In the genomic region with DNA sequence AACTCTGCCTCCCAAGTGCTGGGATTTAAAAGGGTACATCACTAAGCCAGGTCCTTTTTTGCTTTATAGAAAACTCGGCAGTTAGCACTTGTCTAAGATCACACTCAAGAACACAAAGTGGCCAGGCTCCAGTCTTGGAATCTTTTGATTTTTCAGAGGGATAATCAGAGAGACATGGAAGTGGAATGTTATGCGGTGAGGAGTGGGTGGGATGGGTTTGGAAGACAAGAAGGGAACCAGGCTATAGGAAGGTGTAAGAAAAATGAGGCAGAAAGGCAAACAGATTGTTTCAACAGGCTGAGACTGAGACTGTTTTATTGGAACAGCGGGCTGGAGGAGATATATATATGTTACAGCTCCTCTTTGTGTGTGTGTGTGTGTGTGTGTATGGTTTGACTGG, we compare ENCODE assay signal across 8 mouse cellular contexts. TPM values are rescaled to one million over a fixed set of nuclear protein-coding genes. Genes with fewer than 3 reads are reported as not detected.
DNase-seq lines count a peak whose midpoint lies in the region; ATAC-seq lines count a peak whose summit lies in the region.

No protein-coding gene starts in this region.

- H3K4me3 ChIP-seq in megakaryocyte, embryonic 14.5 days (replicated peaks): peak overlapping the region; percentile 97
- H3K4me3 ChIP-seq in liver, embryonic 11.5 days (ENCODE audit: low read depth, low read length): no peak overlapping the region

- H3K27ac ChIP-seq in liver, embryonic 11.5 days (ENCODE audit: low read depth, low read length): peak overlapping the region; percentile 62

- H3K36me3 ChIP-seq in megakaryocyte, embryonic 14.5 days (replicated peaks; ENCODE audit: low read length): peaks cover 25% of the 10 kb centered on the region
- no peaks in the 10 kb centered on the region; the same call in 1 of the 2 replicates for H3K36me3 ChIP-seq in liver, embryonic 11.5 days (ENCODE audit: control insufficient read depth, insufficient read depth, low read length)

- peak overlapping the region; percentile 77 for H3K9ac ChIP-seq in liver, embryonic 11.5 days (ENCODE audit: low read depth, low read length)

- DNase-seq in adrenal gland, postnatal 14 days: peak; percentile 2
- DNase-seq in adrenal gland, postnatal 4 days (ENCODE audit: low spot score in 2 of 2): no peak
- no peak for DNase-seq in liver, embryonic 11.5 days (ENCODE audit: low spot score)
- no peak for DNase-seq in ovary, adult 18-20 months (ENCODE audit: low spot score)
- no peak for DNase-seq in gastrocnemius, adult 8-10 months (ENCODE audit: low spot score in 2 of 2)
- DNase-seq in testis, postnatal 14 days (ENCODE audit: low spot score): no peak

- no peaks in the 10 kb centered on the region for H3K27me3 ChIP-seq in megakaryocyte, embryonic 14.5 days (replicated peaks)
- no peaks in the 10 kb centered on the region for H3K27me3 ChIP-seq in liver, embryonic 11.5 days (replicated peaks; ENCODE audit: control insufficient read depth, insufficient read depth, low read length)

- peaks cover 64% of the 10 kb centered on the region for H3K4me1 ChIP-seq in megakaryocyte, embryonic 14.5 days
- H3K4me1 ChIP-seq in liver, embryonic 11.5 days (replicated peaks; ENCODE audit: control insufficient read depth, insufficient read depth, low read length): peaks cover 30% of the 10 kb centered on the region; the same call in 1 of the 2 replicates

- H3K9me3 ChIP-seq in megakaryocyte, embryonic 14.5 days: no peaks in the 10 kb centered on the region
- no peaks in the 10 kb centered on the region for H3K9me3 ChIP-seq in liver, embryonic 11.5 days (ENCODE audit: control insufficient read depth, low read length)

- H3K4me2 ChIP-seq in liver, embryonic 11.5 days: peak overlapping the region; percentile 90

- WGBS in liver, embryonic 11.5 days: 85% methylated on average over 3 of the region's 3 CpGs

- ATAC-seq in megakaryocyte, adult 5-6 weeks (ENCODE audit: poor library complexity, severe bottlenecking): no peak
- ATAC-seq in liver, embryonic 11.5 days (replicated peaks; ENCODE audit: low FRiP score): no peak

RNA-seq across cellular contexts. Expression of a gene that starts 0.9 kb away (rescaled TPM):
- 48.7 and 55.0 TPM in 2 replicates for total RNA-seq in adrenal gland, postnatal 14 days (2021)
- total RNA-seq in adrenal gland, postnatal 4 days (2021): 10 to 100 TPM; 65.5 to 78.0 TPM
- 5.8 and 12.2 TPM in 2 replicates for polyA plus RNA-seq in megakaryocyte, embryonic 14.5 days (2012; ENCODE audit: insufficient read depth, low replicate concordance)
- 34.2 and 38.5 TPM in 2 replicates for total RNA-seq in megakaryocyte, adult 5-6 weeks (2015)
- total RNA-seq in megakaryocyte, adult 5-6 weeks (2017): 13.3 and 15.0 TPM in 2 replicates
- polyA plus RNA-seq in liver, embryonic 11.5 days (2014; fragmentation: Nextera tagmentation; extraction: Ambion mirVana): 73.5 and 74.2 TPM in 2 replicates
- total RNA-seq in gastrocnemius, adult 8-10 months (2022): 10 to 100 TPM; 24.5 to 27.8 (median 26.2) TPM

RNA-seq across cellular contexts. Expression of a gene that starts 15.6 kb away (rescaled TPM):
- total RNA-seq in adrenal gland, postnatal 14 days (2021): 5.3 and 6.2 TPM in 2 replicates
- total RNA-seq in adrenal gland, postnatal 4 days (2021): 1 to 10 TPM; 1.5 to 2.4 TPM
- polyA plus RNA-seq in megakaryocyte, embryonic 14.5 days (2012; ENCODE audit: insufficient read depth, low replicate concordance): 6.0 TPM in 1 of 2 replicates, not detected in the other
- total RNA-seq in megakaryocyte, adult 5-6 weeks (2015): 1.9 and 2.5 TPM in 2 replicates
- total RNA-seq in megakaryocyte, adult 5-6 weeks (2017): 2.1 and 3.7 TPM in 2 replicates
- 0.39 and 0.52 TPM in 2 replicates for polyA plus RNA-seq in liver, embryonic 11.5 days (2014; fragmentation: Nextera tagmentation; extraction: Ambion mirVana)
- under 1 TPM in 1 of 4 experiments, not detected in 3; 0.12 TPM for total RNA-seq in gastrocnemius, adult 8-10 months (2022)

RNA-seq across cellular contexts. Expression of a gene that starts 37.9 kb away (rescaled TPM):
- 35.3 and 61.4 TPM in 2 replicates for total RNA-seq in adrenal gland, postnatal 14 days (2021)
- 10 to 100 TPM; 24.8 to 25.2 TPM for total RNA-seq in adrenal gland, postnatal 4 days (2021)
- 4.1 and 11.6 TPM in 2 replicates for polyA plus RNA-seq in megakaryocyte, embryonic 14.5 days (2012; ENCODE audit: insufficient read depth, low replicate concordance)
- total RNA-seq in megakaryocyte, adult 5-6 weeks (2015): 10.2 and 11.7 TPM in 2 replicates
- total RNA-seq in megakaryocyte, adult 5-6 weeks (2017): 9.1 and 13.4 TPM in 2 replicates
- 2.2 and 3.5 TPM in 2 replicates for polyA plus RNA-seq in liver, embryonic 11.5 days (2014; fragmentation: Nextera tagmentation; extraction: Ambion mirVana)
- 1 to 10 TPM; 2.5 to 7.8 (median 4.8) TPM for total RNA-seq in gastrocnemius, adult 8-10 months (2022)
